Mouse (Mus musculus) gastrocnemius, adult 2 months (tissue): ENCODE results near the gene Slc36a3. TPM values are rescaled to one million over a fixed set of nuclear protein-coding genes. Genes with fewer than 3 reads are reported as not detected.
"Not testable (repeated sequence)": the region's sequence is repeated elsewhere in the genome, so short reads cannot be mapped to it uniquely, and the experiment has no call there.

Experiments
- DNase-seq: peaks from one replicate; pipeline ENCODE4 v3.0.0; 2022
- H3K27ac ChIP-seq: fragments of 200-600 bp; 2 replicates; pipeline ENCODE4 v1.8.1; 2022; ENCODE audit warnings: mild to moderate bottlenecking
- H3K4me3 ChIP-seq: fragments of 200-600 bp; 2 replicates; pipeline ENCODE4 v1.8.1; 2022; ENCODE audit warnings: mild to moderate bottlenecking, moderate library complexity
- CTCF ChIP-seq: fragments of 200-600 bp; IDR thresholded peaks from 2 replicates; pipeline ENCODE4 v1.8.1; 2022; ENCODE audit warnings: antibody characterized with exemption, mild to moderate bottlenecking, moderate library complexity
- intact Hi-C: fragments of 180-260 bp; cut with DNase I; formaldehyde crosslinking; loops from one replicate; pipeline ENCODE4 v1.15.1; 2025
- total RNA-seq, 2 experiments: library from RNA; stranded (reverse); gene quantifications; 2 replicates each; pipeline ENCODE4 v1.2.3; 2021

Slc36a3 gene
- total RNA-seq, 2 experiments from 2014 or later = not detected

DNA sequence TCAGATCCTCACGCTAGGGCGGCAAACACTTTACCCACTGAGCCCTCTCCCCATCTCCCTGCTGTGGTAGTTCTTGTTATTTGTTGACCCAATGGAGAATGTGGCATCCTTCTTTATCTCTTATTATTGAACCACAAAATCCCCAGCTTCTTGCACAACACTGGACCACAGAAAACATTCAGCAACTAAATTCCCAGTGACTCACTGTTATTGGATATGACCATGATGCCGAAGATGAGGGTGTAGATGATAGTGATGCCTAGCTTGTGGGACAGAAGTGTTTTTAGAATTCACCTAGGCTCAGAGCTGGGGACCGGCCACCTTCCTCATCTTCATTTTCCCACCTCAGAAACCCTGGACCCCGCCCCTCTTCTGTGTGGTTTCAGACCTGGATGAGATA lies 16.6 kb downstream of the Slc36a3 start:
- no peak for DNase-seq
- Histone ChIP-seq H3K27ac (no peak overlapping the region), H3K4me3 (no peak overlapping the region)
- TF ChIP-seq CTCF = no peak
- intact Hi-C loops = no loop called here

DNA sequence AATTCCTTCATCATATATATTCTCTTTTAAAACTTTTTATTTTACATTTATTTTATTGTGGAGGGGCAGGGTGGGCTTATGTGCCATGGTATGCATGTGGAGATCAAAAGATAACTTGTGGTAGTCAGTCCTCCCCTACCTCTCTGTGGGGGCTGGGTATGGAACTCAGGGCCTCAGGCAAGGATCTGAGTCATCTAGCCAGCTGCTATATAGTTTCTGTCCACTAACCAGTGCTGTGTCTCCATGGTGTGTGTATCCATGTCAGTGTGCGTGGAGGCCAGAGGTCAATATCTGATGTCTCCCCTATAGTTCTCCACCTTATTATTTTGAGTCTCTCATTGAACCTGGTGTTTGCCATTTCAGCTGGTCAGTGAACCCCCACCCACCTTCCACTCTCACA lies 17.1 kb downstream of the Slc36a3 start:
- no peak for TF ChIP-seq CTCF

DNA sequence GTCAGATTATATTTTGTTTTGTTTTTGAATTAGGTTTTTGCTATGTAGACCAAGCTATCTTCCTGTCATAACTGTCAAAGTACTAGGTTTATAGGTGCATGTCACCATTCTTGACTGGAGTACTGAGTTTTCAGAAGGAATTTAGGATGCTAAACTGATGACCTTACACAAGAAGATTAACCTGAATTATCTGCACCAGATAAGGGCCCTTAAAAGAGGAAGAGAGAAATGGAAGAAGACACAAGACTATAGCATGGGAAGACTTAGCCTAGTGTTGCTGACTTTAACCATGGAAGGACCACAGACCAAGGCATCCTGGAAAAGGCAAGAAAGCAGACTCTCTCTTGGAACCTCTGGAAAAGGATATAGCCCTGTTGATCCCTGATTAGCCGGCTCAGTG lies 18.3 kb downstream of the Slc36a3 start:
- TF ChIP-seq CTCF = no peak
- Histone ChIP-seq H3K27ac (no peak overlapping the region), H3K4me3 (no peak overlapping the region)
- intact Hi-C loops = no loop called here
- no peak for DNase-seq

More for the DNA sequence above, 17.1 kb downstream of the Slc36a3 start:
- H3K27ac ChIP-seq = no peak overlapping the region
- no peak overlapping the region for H3K4me3 ChIP-seq
- DNase-seq = no peak
- intact Hi-C loops = no loop called here

DNA sequence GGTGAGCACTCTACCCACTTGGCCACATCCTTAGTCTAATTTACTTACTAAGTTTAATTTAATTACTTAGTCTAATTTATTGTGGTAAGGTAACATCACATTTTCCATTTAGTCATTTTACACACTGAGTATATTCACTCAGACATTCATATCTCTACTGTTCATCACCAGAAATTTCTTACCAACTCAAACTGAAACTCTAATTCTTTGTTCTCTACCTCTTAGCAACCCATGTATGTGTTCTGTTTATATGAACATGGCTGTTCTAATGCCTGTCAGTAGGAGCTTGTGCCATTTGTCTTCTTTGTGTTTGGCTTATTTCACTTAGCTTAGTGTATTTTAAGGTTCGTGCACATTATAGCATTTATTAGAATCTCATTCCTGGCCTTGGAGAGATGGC lies 19.6 kb downstream of the Slc36a3 start:
- Histone ChIP-seq H3K4me3 (no peak overlapping the region), H3K27ac (no peak overlapping the region)
- intact Hi-C loops = no loop called here
- DNase-seq = no peak
- TF ChIP-seq CTCF = no peak

DNA sequence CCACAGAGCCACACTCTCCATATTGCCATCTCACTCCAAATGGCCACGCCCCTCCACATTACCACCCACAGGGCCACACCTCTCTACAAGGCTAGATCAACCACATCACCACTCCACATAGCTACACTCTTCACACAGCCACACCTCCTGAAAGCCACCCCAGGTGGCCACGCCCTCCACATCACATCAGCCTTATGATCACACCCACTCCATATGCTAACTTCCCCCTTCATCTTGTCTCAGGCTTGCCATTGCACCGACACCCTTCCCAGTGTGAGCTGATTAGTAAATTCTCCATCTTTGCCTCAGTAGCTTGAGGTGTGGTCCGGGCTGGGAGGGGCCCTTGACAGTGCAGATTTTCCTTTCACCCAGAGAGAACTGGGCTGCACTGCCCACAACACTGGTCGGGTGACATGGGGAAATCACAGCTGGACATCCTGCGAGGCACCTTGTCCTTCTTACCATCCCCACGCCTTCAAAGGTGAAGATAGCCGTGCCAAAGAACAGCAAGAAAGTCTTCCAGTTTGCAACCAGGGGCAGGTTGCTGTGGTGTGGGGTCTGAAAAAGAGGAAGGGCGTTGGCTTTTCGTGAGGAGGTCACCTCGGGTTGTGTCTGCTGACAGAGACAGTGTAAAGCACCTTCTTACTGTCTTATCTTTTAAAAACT lies 20.3 kb downstream of the Slc36a3 start:
- Histone ChIP-seq H3K4me3 (no peak overlapping the region), H3K27ac (no peak overlapping the region)
- TF ChIP-seq CTCF = no peak
- intact Hi-C loops = no loop called here
- no peak for DNase-seq

DNA sequence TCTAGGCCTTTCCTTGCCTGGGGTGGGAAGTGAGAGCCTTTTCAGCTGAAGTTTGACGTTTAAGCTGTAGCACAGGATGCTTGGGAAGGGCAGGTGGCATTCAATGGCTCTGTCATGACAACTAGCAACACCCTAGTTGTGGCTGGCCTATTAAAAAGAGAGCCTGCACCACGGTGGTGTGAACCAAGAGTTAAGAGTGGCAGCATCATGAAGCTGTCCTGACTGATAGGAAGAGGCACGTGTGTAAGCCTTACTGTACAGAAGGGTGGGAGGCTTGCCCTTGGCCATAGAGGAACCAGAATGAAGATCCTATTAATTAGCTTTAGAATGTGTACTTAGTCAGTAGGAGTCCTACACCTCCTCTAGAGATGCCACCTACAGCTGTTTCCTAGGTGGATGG lies 23.1 kb downstream of the Slc36a3 start:
- H3K27ac ChIP-seq = no peak overlapping the region
- intact Hi-C loops = no loop called here
- DNase-seq = no peak
- no peak overlapping the region for H3K4me3 ChIP-seq
- TF ChIP-seq CTCF = no peak

DNA sequence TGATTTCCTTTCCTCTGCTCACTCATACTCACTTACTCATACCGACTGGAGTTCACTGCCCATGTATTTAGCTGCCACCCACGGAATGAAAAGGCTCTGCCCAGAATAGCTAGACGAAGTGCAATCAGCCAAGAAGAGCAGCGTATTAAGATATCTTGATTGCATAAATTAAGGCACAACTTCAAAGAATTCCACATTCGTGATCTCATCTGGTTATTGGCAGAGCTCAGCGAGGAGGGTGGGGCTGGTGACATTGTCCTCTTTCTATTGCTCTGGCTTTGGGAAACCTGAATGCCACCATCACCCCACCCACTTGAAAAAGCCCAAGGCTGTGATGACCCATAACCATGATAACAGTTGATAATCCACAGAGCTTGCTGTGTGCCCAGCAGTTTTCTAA lies 23.6 kb downstream of the Slc36a3 start:
- intact Hi-C loops = no loop called here
- TF ChIP-seq CTCF = no peak
- no peak overlapping the region for H3K27ac ChIP-seq
- H3K4me3 ChIP-seq = no peak overlapping the region
- DNase-seq = no peak

DNA sequence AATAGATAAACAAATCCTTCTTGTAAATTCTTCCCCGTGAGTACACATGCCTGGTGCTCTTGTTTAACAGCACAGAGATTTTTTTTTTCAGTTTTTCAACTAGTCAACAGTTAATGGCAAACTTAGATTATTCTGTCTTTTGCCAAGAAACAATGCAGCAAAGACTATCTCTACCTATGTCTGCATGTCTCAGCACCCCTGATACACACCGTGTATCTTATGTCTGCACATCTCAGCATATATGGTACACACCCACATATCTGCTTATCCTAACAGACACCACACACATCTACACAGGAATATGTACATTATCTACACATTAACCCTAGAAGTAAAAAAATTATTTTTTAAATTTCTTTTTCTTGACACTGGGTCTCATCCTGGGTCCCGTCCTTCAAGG lies 24.8 kb downstream of the Slc36a3 start:
- intact Hi-C loops = no loop called here
- Histone ChIP-seq H3K27ac (no peak overlapping the region), H3K4me3 (no peak overlapping the region)
- TF ChIP-seq CTCF = no peak
- DNase-seq = no peak

DNA sequence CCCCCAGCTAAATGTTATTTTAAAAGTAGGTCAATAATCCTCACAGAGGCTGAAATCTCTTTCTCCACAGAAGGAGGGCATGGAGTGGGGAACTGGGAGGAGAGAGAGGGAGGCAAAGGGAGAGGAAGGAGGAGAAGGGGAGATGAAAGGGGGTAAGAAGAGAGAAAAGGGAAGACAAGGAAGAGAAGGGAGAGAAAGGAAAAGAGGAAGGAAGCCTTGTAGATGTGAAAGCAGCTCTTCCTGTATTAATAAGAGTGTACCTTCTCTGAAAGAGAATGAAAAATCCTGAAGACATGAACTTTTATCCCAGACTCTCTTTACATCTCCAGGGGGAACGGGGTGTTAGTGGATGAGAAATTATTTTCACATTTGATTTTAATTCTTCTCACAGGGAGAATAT lies 30.1 kb downstream of the Slc36a3 start:
- no peak overlapping the region for H3K4me3 ChIP-seq
- intact Hi-C loops = no loop called here
- DNase-seq = no peak
- H3K27ac ChIP-seq = no peak overlapping the region
- no peak for TF ChIP-seq CTCF

DNA sequence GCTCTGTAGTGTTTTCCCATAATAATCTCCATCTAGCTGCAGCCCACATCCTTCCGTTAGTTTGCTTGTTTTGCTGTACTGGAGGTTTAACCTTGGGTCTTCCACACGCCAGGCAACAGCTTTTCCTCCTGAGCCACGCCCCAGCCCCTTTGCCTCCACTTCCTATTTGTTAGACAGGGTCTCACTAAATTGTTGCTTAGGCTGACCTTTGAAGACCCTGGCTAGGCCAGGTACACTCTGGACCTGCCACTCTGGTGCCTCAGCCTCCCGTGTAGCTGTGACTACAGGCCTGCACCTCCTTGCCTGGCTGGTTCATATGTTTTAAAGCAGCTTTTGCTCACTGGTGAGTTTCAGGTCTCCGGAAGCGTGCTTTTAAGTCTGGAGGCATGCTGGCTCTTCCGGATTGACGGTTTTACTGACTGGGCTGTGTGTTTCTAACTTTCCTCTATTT lies 30.7 kb downstream of the Slc36a3 start:
- Histone ChIP-seq H3K27ac (no peak overlapping the region; the same call in 1 of the 2 replicates), H3K4me3 (no peak overlapping the region)
- no peak for TF ChIP-seq CTCF
- DNase-seq = no peak
- intact Hi-C loops = no loop called here

DNA sequence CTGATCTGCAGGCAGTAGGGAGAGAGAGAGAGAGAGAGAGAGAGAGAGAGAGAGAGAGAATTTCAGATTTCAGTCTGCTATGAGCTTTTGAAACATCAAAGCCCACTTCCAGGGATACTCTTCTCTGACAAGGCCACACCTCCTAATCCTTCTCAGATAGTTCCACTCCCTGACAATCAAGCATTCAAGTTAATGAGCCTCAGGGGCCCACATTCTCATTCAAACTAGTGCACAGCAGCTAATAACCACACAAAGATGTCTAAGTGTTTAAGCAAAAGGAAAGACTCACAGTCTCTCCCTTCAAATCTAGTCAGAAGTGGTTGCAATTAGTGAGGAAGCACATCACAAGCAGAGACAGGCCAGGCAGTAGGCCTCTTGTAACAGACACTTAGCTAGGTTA lies 31.2 kb downstream of the Slc36a3 start:
- DNase-seq = no peak
- no peak for TF ChIP-seq CTCF
- peak overlapping the region; percentile 6; the same call in 1 of the 2 replicates for H3K27ac ChIP-seq
- intact Hi-C loops = no loop called here
- H3K4me3 ChIP-seq = no peak overlapping the region

DNA sequence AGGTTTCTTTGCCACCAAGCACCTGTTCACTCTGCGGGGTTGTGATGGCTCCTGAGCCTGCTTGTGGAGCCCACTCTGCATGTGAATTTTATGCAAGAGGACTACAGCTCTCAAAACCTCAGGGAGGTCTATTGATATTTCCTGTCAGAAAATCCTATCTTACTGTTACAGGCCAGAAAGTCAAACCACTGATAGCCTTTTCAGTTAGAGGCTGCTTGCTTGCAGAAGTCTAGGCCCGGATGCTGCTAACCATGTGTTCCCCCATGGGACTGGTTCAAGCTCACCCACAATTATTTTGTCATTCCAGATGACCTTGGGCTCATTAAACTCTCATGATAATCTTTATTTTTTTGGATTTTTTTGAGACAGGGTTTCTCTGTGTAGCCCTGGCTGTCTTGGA lies 34.5 kb downstream of the Slc36a3 start:
- intact Hi-C loops = no loop called here
- no peak for TF ChIP-seq CTCF
- Histone ChIP-seq H3K27ac (no peak overlapping the region), H3K4me3 (no peak overlapping the region)
- DNase-seq = no peak

DNA sequence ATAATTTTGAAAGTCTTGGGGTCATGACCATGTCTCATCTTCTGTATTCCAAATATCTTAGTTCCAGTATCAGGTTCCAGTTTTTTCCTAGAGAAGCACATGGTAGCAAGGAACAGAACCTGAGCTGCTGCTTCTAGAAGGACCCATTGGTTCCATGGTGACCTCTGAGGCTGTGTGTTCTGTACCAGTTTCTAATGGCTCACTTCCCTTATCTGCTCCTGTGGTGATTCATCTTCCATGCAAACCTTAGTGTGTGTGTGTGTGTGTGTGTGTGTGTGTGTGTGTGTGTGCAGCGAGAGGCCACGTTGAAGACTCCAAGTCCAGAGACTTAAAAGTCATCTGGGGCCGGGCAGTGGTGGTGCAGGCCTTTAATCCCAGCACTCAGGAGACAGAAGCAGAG lies 35.5 kb downstream of the Slc36a3 start:
- intact Hi-C loops = no loop called here
- DNase-seq = no peak
- H3K27ac ChIP-seq = no peak overlapping the region
- no peak for TF ChIP-seq CTCF
- H3K4me3 ChIP-seq = no peak overlapping the region

DNA sequence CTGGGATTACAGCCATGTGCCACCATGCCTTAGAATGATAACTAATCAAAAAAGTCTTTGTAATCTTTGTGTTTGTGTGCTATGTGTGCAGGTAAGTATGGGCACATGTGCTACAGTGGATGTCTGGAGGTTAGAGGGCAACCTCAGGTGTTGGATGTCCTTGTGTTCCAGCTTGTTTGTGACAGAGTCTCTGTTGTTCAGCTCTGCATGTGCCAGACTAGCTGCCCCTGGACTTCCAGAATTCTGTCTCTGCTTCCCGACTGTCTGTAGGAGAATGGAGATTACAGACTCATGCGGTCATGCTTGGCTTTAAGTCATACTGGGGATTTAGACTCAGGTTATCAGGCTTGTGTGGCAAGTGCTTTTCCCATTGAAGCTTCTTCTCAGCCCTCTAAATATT lies 37.2 kb downstream of the Slc36a3 start:
- H3K4me3 ChIP-seq = no peak overlapping the region
- no peak overlapping the region for H3K27ac ChIP-seq
- TF ChIP-seq CTCF = no peak
- intact Hi-C loops = no loop called here
- DNase-seq = no peak

DNA sequence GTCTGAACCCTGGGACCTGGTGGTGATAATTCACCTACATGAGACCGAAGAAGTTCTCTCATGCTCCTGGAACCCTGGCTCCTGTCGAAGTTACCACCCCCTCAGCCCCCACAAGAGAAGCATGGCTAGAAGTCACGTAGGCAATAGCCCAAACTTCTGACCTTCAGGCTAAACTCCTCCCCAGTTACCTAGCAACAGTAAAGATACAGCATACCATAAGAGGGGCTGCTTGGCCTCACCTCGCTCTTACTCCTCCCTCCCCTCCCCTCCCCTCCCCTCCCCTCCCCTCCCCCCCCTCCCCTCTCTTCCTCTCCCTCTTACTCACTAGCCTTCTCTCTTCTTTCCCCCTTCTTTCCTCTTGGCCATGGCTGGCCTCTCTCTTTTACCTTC lies 37.7 kb downstream of the Slc36a3 start:
- H3K4me3 ChIP-seq, intact Hi-C loops, H3K27ac ChIP-seq, DNase-seq: not testable (repeated sequence)
